Mouse (Mus musculus) embryonic facial prominence, embryonic 11.5 days (tissue): ENCODE data around the gene Stoml3. TPM values are rescaled to one million over a fixed set of nuclear protein-coding genes. Genes with fewer than 3 reads are reported as not detected.

Source experiments
- ATAC-seq: fragments of 200-750 bp; cut with Nextera tagmentation; replicated peaks from 2 replicates; pipeline ENCODE4 v1.8.0; 2017; ENCODE audit warnings: low read depth; ENCODE audit not compliant: insufficient number of reproducible peaks, low FRiP score, low TSS enrichment
- DNase-seq: peaks from one replicate; pipeline ENCODE4 v3.0.0-alpha.2; 2015; ENCODE audit warnings: low spot score
- H3K27ac ChIP-seq: fragments of 300-500 bp; sonication (generic); replicated peaks from 2 replicates; pipeline ENCODE4 v1.5.1; 2014; ENCODE audit warnings: mild to moderate bottlenecking, low read depth, low read length, control low read depth
- H3K27me3 ChIP-seq: fragments of 300-500 bp; sonication (generic); 2 replicates; pipeline ENCODE4 v1.6.1; 2014; ENCODE audit warnings: mild to moderate bottlenecking, low read length, moderate library complexity, mixed read lengths; ENCODE audit not compliant: control insufficient read depth, insufficient read depth
- H3K36me3 ChIP-seq: fragments of 300-500 bp; sonication (generic); replicated peaks from 2 replicates; pipeline ENCODE4 v1.6.1; 2014; ENCODE audit warnings: low read depth, mild to moderate bottlenecking, low read length, moderate library complexity, mixed read lengths; ENCODE audit not compliant: control insufficient read depth, insufficient read depth
- H3K4me1 ChIP-seq: fragments of 300-500 bp; sonication (generic); 2 replicates; pipeline ENCODE4 v1.6.1; 2014; ENCODE audit warnings: low read length, mixed read lengths; ENCODE audit not compliant: control insufficient read depth, insufficient read depth
- H3K4me2 ChIP-seq: fragments of 300-500 bp; sonication (generic); 2 replicates; pipeline ENCODE4 v1.6.1; 2014; ENCODE audit warnings: low read depth, mild to moderate bottlenecking, control low read depth, low read length, moderate library complexity
- H3K4me3 ChIP-seq: fragments of 300-500 bp; sonication (generic); 2 replicates; pipeline ENCODE4 v1.5.1; 2014; ENCODE audit warnings: low read depth, low read length, control low read depth
- H3K9ac ChIP-seq: fragments of 300-500 bp; sonication (generic); replicated peaks from 2 replicates; pipeline ENCODE4 v1.6.1; 2014; ENCODE audit warnings: mild to moderate bottlenecking, control low read depth, low read length
- H3K9me3 ChIP-seq: fragments of 300-500 bp; sonication (generic); replicated peaks from 2 replicates; pipeline ENCODE4 v1.6.1; 2016; ENCODE audit warnings: mild to moderate bottlenecking, low read length, inconsistent platforms, mixed read lengths; ENCODE audit not compliant: control insufficient read depth
- WGBS: fragments of 180-500 bp; shearing (Covaris S2); extraction: QIAGEN DNeasy Blood & Tissue Kit; methylation state at CpG from one replicate; pipeline ENCODE4 v1.1.7; 2014; 5-methylcytosine and 5-hydroxymethylcytosine counted together
- polyA plus RNA-seq: library from polyadenylated mRNA; unstranded; fragments of >200 nt; fragmentation: Nextera tagmentation; extraction: Ambion mirVana; gene quantifications from 2 replicates; pipeline ENCODE4 v1.2.1, GENCODE M21; 2014

The Stoml3 gene
- 0.20 TPM in 1 of 2 replicates, not detected in the other for polyA plus RNA-seq

GRCm38 (mm10) chr3:53488353-53488752 is at the start of gene Stoml3:
Gene Stoml3, plus strand, starts transcription at chr3:53488653.
- 72% methylated on average over 6 of the region's 6 CpGs for WGBS
- Histone ChIP-seq H3K4me2 (no peak within 1 kb of the TSS), H3K9ac (no peak within 1 kb of the TSS)

GRCm38 (mm10) chr3:53445540-53445939 is 42.9 kb upstream of the Stoml3 start:
- no peak overlapping the region for H3K4me2 ChIP-seq
- ATAC-seq (no peak), DNase-seq (no peak)
- H3K4me1 ChIP-seq = no peaks in the 10 kb centered on the region
- WGBS = 91% methylated on average over 5 of the region's 5 CpGs
- no peaks in the 10 kb centered on the region for H3K27me3 ChIP-seq
- no peaks in the 10 kb centered on the region for H3K36me3 ChIP-seq
- H3K4me3 ChIP-seq = no peak overlapping the region
- no peak overlapping the region for H3K9ac ChIP-seq
- H3K9me3 ChIP-seq = no peaks in the 10 kb centered on the region
- H3K27ac ChIP-seq = no peak overlapping the region

More at GRCm38 (mm10) chr3:53488353-53488752, at the start of gene Stoml3:
- Histone ChIP-seq H3K27ac (no peak within 1 kb of the TSS), H3K27me3 (no peaks in the 10 kb centered on the region), H3K36me3 (no peaks in the 10 kb centered on the region), H3K4me1 (no peaks in the 10 kb centered on the region; the same call in 1 of the 2 replicates), H3K9me3 (no peaks in the 10 kb centered on the region), H3K4me3 (no peak within 1 kb of the TSS)
- ATAC-seq (no peak), DNase-seq (no peak)

GRCm38 (mm10) chr3:53446801-53447200 is 41.7 kb upstream of the Stoml3 start:
- Histone ChIP-seq H3K27me3 (no peaks in the 10 kb centered on the region), H3K4me3 (no peak overlapping the region), H3K9ac (no peak overlapping the region), H3K9me3 (no peaks in the 10 kb centered on the region), H3K27ac (no peak overlapping the region), H3K4me1 (no peaks in the 10 kb centered on the region), H3K4me2 (no peak overlapping the region), H3K36me3 (no peaks in the 10 kb centered on the region)
- no peak for DNase-seq
- 83% methylated on average over 3 of the region's 3 CpGs for WGBS
- no peak for ATAC-seq

DNA sequence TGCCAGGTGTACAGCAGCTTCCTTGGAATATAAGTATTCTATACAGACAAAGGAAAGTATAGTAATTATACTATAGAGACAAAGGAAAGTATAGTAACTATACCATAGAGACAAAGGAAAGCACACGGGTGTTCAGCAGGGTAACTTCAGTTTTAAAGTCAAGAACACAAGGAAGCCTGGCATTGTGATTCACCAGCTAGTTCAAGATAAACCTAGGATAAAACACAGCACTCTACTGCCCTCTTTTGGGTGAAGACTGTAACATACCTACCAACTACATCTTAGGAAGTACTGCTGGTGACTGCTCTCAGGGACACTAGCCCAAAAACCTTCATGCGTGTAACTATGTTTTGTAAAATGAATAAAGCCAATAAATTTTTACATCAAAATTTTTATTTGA is 40.2 kb upstream of the Stoml3 start:
- no peaks in the 10 kb centered on the region for H3K4me1 ChIP-seq
- ATAC-seq (no peak), DNase-seq (peak; percentile 92)
- no peak overlapping the region for H3K4me3 ChIP-seq
- no peak overlapping the region for H3K4me2 ChIP-seq
- H3K27ac ChIP-seq = no peak overlapping the region
- H3K27me3 ChIP-seq = no peaks in the 10 kb centered on the region
- WGBS = 32% methylated on average over 2 of the region's 2 CpGs
- H3K9me3 ChIP-seq = no peaks in the 10 kb centered on the region
- H3K36me3 ChIP-seq = no peaks in the 10 kb centered on the region
- no peak overlapping the region for H3K9ac ChIP-seq

DNA sequence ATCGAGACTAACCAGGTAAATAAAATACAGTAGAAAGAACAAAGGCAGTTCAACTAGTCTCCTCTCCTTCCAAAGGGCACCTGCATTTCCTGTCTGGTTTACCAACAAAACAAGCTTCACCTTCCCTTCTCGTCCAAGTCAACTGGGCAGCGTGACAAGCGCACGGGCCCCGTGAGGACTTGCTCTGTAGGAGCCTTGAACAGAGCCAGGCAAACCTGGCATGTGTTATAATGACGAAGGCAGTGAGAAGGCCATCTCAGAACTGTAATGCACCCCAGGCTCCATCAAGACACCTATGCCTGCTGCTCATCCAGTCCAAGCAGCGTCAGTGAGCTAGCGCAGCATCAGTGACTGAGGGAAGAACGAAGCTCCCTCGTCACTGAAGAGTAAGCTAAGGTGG is 37.8 kb upstream of the Stoml3 start:
- WGBS = 92% methylated on average over 11 of the region's 11 CpGs
- Histone ChIP-seq H3K4me1 (no peaks in the 10 kb centered on the region), H3K27ac (no peak overlapping the region), H3K9me3 (no peaks in the 10 kb centered on the region), H3K4me3 (no peak overlapping the region), H3K9ac (no peak overlapping the region), H3K27me3 (no peaks in the 10 kb centered on the region), H3K36me3 (peaks cover 4% of the 10 kb centered on the region; the same call in 1 of the 2 replicates), H3K4me2 (no peak overlapping the region)
- ATAC-seq = no peak
- no peak for DNase-seq

GRCm38 (mm10) chr3:53452351-53452750 is 36.1 kb upstream of the Stoml3 start:
- H3K27me3 ChIP-seq = no peaks in the 10 kb centered on the region
- ATAC-seq (no peak), DNase-seq (no peak)
- H3K27ac ChIP-seq = no peak overlapping the region
- peaks cover 8% of the 10 kb centered on the region for H3K36me3 ChIP-seq
- no peak overlapping the region for H3K4me3 ChIP-seq
- H3K9ac ChIP-seq = no peak overlapping the region
- no peak overlapping the region for H3K4me2 ChIP-seq
- H3K9me3 ChIP-seq = no peaks in the 10 kb centered on the region
- WGBS = 90% methylated on average over 10 of the region's 10 CpGs
- no peaks in the 10 kb centered on the region for H3K4me1 ChIP-seq

GRCm38 (mm10) chr3:53453346-53453745 is 35.1 kb upstream of the Stoml3 start:
- Histone ChIP-seq H3K9me3 (no peaks in the 10 kb centered on the region), H3K27ac (no peak overlapping the region), H3K4me3 (no peak overlapping the region), H3K36me3 (peaks cover 9% of the 10 kb centered on the region), H3K9ac (no peak overlapping the region), H3K4me2 (no peak overlapping the region), H3K27me3 (no peaks in the 10 kb centered on the region), H3K4me1 (no peaks in the 10 kb centered on the region)
- DNase-seq (no peak), ATAC-seq (no peak)
- 93% methylated on average over 7 of the region's 7 CpGs for WGBS

- no peaks in the 10 kb centered on the region for H3K27me3 ChIP-seq
- peaks cover 9% of the 10 kb centered on the region for H3K36me3 ChIP-seq
- ATAC-seq (no peak), DNase-seq (no peak)
- no peak overlapping the region for H3K27ac ChIP-seq
- H3K4me2 ChIP-seq = no peak overlapping the region
- no peaks in the 10 kb centered on the region for H3K9me3 ChIP-seq
- H3K9ac ChIP-seq = no peak overlapping the region
- no peak overlapping the region for H3K4me3 ChIP-seq
- H3K4me1 ChIP-seq = no peaks in the 10 kb centered on the region
- 92% methylated on average over 6 of the region's 6 CpGs for WGBS
Measured at GRCm38 (mm10) chr3:53454005-53454404, 34.4 kb upstream of the Stoml3 start.
